Mouse (Mus musculus): ENCODE results near the gene Anxa3. TPM values are rescaled to one million over a fixed set of nuclear protein-coding genes. Genes with fewer than 3 reads are reported as not detected.

Anxa3 gene
- polyA plus RNA-seq, 1 experiment from 2014 or later, result 21.7 TPM

DNA sequence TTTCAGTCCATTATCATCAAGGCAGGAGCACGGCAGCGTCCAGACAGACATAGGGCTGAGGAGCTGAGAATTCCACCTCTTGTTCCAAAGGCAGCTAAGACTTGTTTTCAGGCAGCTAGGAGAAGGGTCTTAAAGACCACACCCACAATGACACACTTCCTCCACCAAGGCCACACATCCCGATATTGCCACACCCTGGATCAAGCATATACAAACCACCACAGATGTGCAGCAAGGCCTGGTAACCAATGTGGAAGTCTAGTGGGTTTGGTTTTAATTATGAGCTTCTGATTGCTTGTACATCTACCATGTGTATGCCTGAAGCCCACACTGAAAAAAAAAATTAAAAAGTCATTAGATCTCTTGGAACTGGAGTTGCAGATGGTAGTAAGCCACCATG lies 95.3 kb downstream of the Anxa3 start:
- no peak overlapping the region for H3K27ac ChIP-seq
- H3K9ac ChIP-seq (replicated peaks), result no peak overlapping the region
- no peak for ATAC-seq
- H3K4me3 ChIP-seq (replicated peaks), result no peak overlapping the region
- H3K27me3 ChIP-seq, result no peaks in the 10 kb centered on the region
- 86% methylated on average over 3 of the region's 3 CpGs for WGBS
- no peaks in the 10 kb centered on the region for H3K4me1 ChIP-seq (replicated peaks)
- no peaks in the 10 kb centered on the region for H3K36me3 ChIP-seq
- H3K4me2 ChIP-seq (replicated peaks), result no peak overlapping the region
- no peaks in the 10 kb centered on the region for H3K9me3 ChIP-seq

DNA sequence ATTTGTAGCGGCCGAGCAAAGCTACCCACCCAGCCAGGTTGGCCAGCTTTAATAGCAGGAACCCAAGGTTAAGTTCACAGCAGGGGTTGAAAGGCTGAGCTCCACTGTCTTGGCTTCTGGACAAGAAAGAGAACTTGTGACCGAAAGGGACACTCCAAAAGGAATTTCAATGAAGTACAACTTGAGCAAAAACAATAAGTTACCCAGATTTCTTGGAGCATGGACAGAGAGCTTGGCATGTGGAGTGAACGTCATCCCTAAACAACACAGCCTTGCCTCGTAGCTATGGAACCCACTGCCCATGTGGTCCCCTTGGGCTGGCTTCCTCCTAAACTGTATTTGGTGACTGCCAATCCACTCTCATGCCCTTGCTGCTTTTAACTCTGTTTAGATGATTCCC lies 97.2 kb downstream of the Anxa3 start:
- H3K36me3 ChIP-seq, result no peaks in the 10 kb centered on the region
- no peak for ATAC-seq
- H3K4me1 ChIP-seq (replicated peaks), result no peaks in the 10 kb centered on the region
- H3K9me3 ChIP-seq, result no peaks in the 10 kb centered on the region
- WGBS, result 75% methylated on average over 5 of the region's 5 CpGs
- H3K27ac ChIP-seq, result no peak overlapping the region
- H3K4me2 ChIP-seq (replicated peaks), result no peak overlapping the region
- no peaks in the 10 kb centered on the region for H3K27me3 ChIP-seq
- no peak overlapping the region for H3K9ac ChIP-seq (replicated peaks)
- H3K4me3 ChIP-seq (replicated peaks), result no peak overlapping the region

Other genes starting within 250 kb of the Anxa3 start
- 8.3 and 9.3 TPM in 2 replicates for gene Bmp2k, start 204.3 kb downstream of the Anxa3 start, polyA plus RNA-seq (2015; fragmentation: Nextera tagmentation; extraction: Ambion mirVana)